Mouse (Mus musculus) erythroblast, embryonic 14.5 days (primary cell): ENCODE results near the gene Dnaja2.

ENCODE experiments used
- GATA1 ChIP-seq: IDR thresholded peaks from 2 replicates; pipeline ENCODE4 v1.6.1; 2012; ENCODE audit warnings: low read length, inconsistent platforms, mixed read lengths
- TAL1 ChIP-seq: IDR thresholded peaks from 3 replicates; pipeline ENCODE4 v1.6.1; 2012; ENCODE audit warnings: low read length, inconsistent platforms, mixed read lengths

GRCm38 (mm10) chr8:85500460-85500859 lies 54.7 kb downstream of the Dnaja2 start:
- TF ChIP-seq TAL1, result no peak
- no peak for TF ChIP-seq GATA1
